Mouse (Mus musculus) erythroblast, embryonic 14.5 days (primary cell): ENCODE results near the gene Smad5. TPM values are rescaled to one million over a fixed set of nuclear protein-coding genes. Genes with fewer than 3 reads are reported as not detected.

Experiments used
- H3K27me3 ChIP-seq: 2 replicates; pipeline ENCODE4 v1.6.1; 2012; ENCODE audit warnings: inconsistent platforms; ENCODE audit not compliant: control insufficient read depth
- H3K36me3 ChIP-seq: 2 replicates; pipeline ENCODE4 v1.6.1; 2012; ENCODE audit warnings: mild to moderate bottlenecking, inconsistent platforms; ENCODE audit not compliant: control insufficient read depth
- H3K4me1 ChIP-seq: 2 replicates; pipeline ENCODE4 v1.6.1; 2012; ENCODE audit warnings: inconsistent platforms; ENCODE audit not compliant: control insufficient read depth
- H3K4me3 ChIP-seq: replicated peaks from 2 replicates; pipeline ENCODE3; 2012; ENCODE audit warnings: moderate library complexity, mild to moderate bottlenecking, inconsistent platforms
- H3K9me3 ChIP-seq: 2 replicates; pipeline ENCODE4 v1.6.1; 2012; ENCODE audit warnings: low read length, inconsistent platforms, mixed read lengths; ENCODE audit not compliant: control insufficient read depth
- GATA1 ChIP-seq: IDR thresholded peaks from 2 replicates; pipeline ENCODE4 v1.6.1; 2012; ENCODE audit warnings: low read length, inconsistent platforms, mixed read lengths
- TAL1 ChIP-seq: IDR thresholded peaks from 3 replicates; pipeline ENCODE4 v1.6.1; 2012; ENCODE audit warnings: low read length, inconsistent platforms, mixed read lengths
- polyA plus RNA-seq: library from polyadenylated mRNA; stranded (reverse); fragments of >175 nt; gene quantifications from 2 replicates; pipeline ENCODE4 v1.2.3, GENCODE M21; 2012

Gene Smad5
- polyA plus RNA-seq, 1 experiment, result 0.01 TPM

DNA sequence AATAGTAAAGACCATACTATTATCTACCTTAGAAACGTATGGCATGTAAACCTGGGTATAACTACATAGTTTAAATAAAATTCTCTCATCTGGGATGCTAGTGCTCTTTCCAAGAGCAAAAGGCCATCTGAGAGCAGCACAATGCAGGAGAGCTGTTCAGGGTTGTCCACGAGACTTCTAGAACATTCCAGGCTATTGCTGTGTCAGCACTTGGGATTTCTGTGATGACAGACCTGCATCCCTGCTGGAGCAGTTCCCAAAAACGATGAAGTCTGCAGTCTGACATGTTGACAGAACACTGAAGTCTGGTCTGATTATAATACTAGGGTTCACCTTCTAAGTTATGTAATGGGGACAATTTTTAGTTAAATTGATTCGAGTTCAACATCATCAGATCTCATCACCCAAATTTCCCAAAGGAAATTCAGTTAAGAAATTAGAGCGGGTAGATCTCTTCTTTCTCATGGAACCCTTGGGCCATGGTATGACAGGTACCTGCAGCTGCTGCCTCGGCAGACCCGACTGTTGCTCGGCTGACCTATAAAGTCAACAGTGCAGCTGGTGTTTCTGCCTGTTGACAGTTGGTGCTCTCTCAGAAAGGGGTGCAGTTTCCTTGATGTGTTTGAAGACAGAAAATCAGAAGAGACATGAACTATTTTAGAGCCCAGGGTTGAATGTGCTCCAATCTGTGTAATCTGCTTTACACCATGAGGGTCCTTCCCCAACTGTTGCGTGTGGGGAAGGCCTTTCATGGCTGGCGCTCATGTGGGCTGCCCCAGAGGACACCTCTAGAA is 44.1 kb downstream of the Smad5 start:
- Histone ChIP-seq H3K9me3 (no peaks in the 10 kb centered on the region), H3K4me1 (no peaks in the 10 kb centered on the region), H3K36me3 (peaks cover under 1% of the 10 kb centered on the region), H3K27me3 (peaks cover 13% of the 10 kb centered on the region), H3K4me3 (no peak overlapping the region)
- TF ChIP-seq GATA1 (no peak), TAL1 (no peak)

DNA sequence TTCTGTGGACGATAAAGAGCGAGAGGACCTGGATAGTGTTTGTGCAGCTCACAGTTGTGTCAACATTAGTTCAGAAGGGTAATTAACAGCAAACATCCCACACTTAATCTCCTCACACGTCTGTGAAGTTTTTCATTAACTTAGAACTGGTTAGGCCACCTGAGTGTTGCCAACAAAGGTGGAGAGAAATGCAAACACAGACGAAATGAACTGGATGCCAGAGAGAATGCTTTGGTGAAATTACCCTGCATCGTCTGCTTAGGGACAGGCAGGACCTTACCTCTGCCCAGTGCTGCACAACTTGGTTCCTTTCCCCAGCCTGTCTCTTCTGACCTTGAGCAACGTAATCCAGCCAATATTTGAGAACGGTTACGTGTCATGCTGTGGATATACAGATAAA is 44.7 kb downstream of the Smad5 start:
- H3K4me3 ChIP-seq, result no peak overlapping the region
- H3K9me3 ChIP-seq, result no peaks in the 10 kb centered on the region
- no peaks in the 10 kb centered on the region for H3K36me3 ChIP-seq
- H3K27me3 ChIP-seq, result peaks cover 19% of the 10 kb centered on the region
- no peaks in the 10 kb centered on the region for H3K4me1 ChIP-seq
- TF ChIP-seq GATA1, result no peak
- TF ChIP-seq TAL1, result no peak

DNA sequence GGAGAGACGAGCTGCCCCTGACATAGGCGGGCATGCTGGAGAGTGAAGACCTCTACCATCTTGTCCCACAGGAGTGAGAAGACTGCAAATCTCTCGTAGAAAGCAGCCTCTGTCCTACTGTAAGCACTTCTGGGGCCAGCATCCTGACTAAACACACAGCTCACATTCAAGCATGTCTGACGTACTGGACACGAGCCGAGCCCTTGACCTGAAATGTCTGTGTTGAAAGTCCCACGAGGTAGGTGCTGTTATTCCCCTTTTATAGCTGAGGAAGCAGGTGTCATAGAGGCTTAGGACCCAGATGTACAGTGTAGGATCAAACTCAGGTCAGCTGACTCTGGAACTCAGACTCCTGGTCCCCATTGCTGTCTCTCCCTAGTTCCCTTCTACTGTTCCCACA is 46.6 kb downstream of the Smad5 start:
- no peaks in the 10 kb centered on the region for H3K36me3 ChIP-seq
- peaks cover 36% of the 10 kb centered on the region for H3K27me3 ChIP-seq
- H3K4me3 ChIP-seq, result no peak overlapping the region
- H3K9me3 ChIP-seq, result no peaks in the 10 kb centered on the region; the same call in 1 of the 2 replicates
- no peaks in the 10 kb centered on the region; the same call in 1 of the 2 replicates for H3K4me1 ChIP-seq
- TF ChIP-seq GATA1 (no peak), TAL1 (no peak)

DNA sequence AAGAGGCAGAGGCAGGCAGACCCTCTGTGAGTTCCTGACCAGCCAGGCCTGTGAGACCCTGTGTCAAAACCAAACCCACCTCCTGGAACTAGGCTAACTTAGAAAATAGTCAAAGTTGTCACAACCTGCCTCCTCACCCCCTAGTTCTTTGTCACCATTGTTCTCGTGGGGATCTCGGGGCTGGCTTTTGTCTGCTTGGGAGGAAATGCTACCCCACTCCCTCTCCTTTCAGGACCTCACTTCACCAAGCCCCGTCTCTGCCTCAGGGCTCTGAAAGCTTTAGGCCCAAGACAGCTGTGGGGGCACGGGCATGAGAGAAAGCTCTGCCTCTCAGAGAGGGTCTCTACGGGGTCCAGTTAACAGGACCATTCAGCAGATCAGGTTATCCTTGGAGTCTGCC is 49.0 kb downstream of the Smad5 start:
- Histone ChIP-seq H3K4me3 (no peak overlapping the region), H3K9me3 (no peaks in the 10 kb centered on the region; the same call in 1 of the 2 replicates), H3K4me1 (no peaks in the 10 kb centered on the region; the same call in 1 of the 2 replicates), H3K27me3 (peaks cover 47% of the 10 kb centered on the region), H3K36me3 (no peaks in the 10 kb centered on the region)
- TF ChIP-seq GATA1, result no peak
- no peak for TF ChIP-seq TAL1

DNA sequence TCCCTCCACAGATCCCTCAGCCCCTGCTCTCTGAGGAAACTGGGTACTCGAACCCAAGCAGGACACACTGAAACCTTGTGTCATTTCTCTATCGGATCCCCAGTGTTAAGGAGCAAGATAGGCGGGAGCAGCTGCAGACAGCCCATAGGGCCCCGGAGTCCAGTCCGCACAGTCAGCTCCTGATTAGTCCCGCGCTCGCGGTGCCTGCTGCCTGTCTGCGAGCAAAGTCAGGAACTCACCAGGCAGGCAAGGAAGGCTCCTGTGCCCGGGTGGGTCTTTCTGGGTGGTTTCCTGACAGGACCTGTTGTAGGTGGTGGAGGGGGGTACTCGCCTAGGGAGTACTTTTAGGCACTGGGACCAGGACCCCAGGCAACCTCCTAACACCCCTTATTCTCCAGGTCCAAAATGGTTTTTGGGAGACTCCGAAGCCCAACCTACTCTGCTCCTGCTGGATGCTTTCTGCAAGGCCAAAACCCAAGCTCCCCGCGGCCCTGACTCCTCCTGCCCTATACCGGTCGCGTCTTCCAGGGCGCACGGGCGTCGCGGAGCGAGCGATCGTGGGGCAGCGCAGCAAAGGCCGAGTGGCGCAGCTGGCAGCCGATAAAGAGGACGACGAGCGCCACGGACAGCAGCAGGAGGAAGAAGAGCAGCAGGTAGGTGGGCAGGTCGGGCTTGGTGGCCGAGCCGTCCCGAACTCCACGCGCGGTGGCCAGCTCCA is 49.8 kb downstream of the Smad5 start:
- no peak overlapping the region for H3K4me3 ChIP-seq
- no peaks in the 10 kb centered on the region; the same call in 1 of the 2 replicates for H3K4me1 ChIP-seq
- no peaks in the 10 kb centered on the region for H3K36me3 ChIP-seq
- H3K9me3 ChIP-seq, result no peaks in the 10 kb centered on the region; the same call in 1 of the 2 replicates
- H3K27me3 ChIP-seq, result peaks cover 47% of the 10 kb centered on the region
- TF ChIP-seq GATA1 (no peak), TAL1 (no peak)

DNA sequence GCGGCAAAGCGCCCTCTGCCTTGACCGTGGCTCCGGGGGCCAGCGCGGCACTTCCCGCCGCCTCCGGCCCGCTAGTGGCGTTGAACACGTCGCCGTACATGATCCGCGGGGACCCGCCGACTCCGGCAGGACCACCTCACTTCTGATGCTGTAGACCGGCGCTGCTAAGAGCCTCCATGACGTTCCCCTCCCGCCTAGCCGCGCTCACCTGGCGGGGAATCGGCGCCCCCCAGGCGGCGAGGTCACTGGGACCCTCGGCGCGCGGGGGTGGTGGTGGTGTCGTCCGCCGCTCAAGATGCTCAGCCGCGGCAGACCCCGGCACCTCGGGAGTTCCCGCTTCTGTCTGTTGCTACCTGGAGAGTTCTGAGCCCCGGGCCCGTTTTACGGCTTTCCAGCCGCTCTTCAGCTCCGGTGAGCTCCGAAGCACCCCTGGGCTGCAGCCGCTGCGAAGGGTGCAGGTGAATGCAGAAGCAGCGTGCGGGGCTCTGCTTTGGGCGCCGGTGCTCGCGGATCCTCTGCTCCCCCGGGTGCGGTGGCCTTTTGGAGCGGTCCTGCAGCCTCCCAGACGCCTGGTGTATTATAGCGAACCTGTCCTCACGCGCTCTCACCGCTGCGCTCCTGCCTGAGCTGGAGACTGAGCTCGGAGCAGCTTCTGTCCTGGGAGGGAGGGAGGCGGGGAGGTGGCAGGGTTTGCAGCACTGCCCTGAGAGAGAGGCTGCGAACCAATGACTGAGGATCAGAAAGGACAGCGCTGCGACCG is 50.6 kb downstream of the Smad5 start, which contains the start of gene Gm45623:
TSS of gene Gm45623 (minus strand) at position 636 of the 760 bp plus-strand sequence.
- Histone ChIP-seq H3K9me3 (no peaks in the 10 kb centered on the region; the same call in 1 of the 2 replicates), H3K36me3 (no peaks in the 10 kb centered on the region), H3K27me3 (peaks cover 47% of the 10 kb centered on the region), H3K4me3 (no peak within 1 kb of the TSS), H3K4me1 (no peaks in the 10 kb centered on the region; the same call in 1 of the 2 replicates)
- TF ChIP-seq TAL1 (no peak), GATA1 (no peak)

DNA sequence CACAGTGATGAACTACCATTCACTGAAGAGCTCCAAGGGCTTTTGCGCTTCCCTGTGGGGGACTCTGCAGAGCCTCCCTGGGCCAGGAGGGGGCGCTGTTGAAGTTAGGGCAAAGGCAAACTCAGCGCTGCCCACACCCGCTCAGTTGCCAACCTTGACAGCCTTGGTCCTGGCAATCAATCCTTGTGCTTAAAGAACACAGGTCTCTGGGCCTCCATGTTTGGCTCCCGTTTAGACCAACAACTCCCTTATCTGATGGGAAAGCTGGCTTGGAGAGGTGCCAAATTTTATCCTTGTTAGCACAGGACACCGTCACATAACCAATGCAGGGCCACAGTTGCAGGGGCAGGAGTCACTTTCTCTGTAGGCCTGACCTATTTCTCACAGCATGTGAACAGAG is 53.1 kb downstream of the Smad5 start:
- H3K27me3 ChIP-seq, result peaks cover 44% of the 10 kb centered on the region
- H3K4me3 ChIP-seq, result no peak overlapping the region
- TF ChIP-seq GATA1 (peak; percentile 24; the same call in 1 of the 2 replicates), TAL1 (no peak)

DNA sequence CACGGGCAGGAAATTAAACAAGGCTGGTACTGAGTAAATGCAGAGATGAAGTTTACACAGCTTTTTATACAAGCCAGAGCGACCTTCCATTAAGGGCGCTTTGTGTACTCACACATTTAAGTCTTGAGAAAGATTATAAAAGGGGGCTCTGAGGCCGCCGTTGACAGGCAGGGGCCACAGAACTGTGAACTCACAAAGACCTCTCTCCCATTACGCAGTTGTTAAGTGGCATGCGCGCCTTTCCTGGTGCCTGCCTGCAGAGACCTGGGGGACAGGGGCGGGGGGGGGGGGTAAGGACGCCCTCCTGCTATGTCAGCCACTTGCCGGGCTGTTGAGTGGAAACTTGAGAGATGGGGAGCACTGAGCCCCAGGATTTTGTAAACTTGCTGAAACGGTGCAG is 54.4 kb downstream of the Smad5 start:
- peaks cover 35% of the 10 kb centered on the region for H3K27me3 ChIP-seq
- H3K36me3 ChIP-seq, result no peaks in the 10 kb centered on the region
- no peak overlapping the region for H3K4me3 ChIP-seq
- no peaks in the 10 kb centered on the region; the same call in 1 of the 2 replicates for H3K4me1 ChIP-seq
- H3K9me3 ChIP-seq, result no peaks in the 10 kb centered on the region; the same call in 1 of the 2 replicates
- TF ChIP-seq GATA1 (no peak), TAL1 (no peak)

More for the DNA sequence above, 53.1 kb downstream of the Smad5 start:
- H3K9me3 ChIP-seq, result no peaks in the 10 kb centered on the region; the same call in 1 of the 2 replicates
- no peaks in the 10 kb centered on the region; the same call in 1 of the 2 replicates for H3K4me1 ChIP-seq
- H3K36me3 ChIP-seq, result no peaks in the 10 kb centered on the region

DNA sequence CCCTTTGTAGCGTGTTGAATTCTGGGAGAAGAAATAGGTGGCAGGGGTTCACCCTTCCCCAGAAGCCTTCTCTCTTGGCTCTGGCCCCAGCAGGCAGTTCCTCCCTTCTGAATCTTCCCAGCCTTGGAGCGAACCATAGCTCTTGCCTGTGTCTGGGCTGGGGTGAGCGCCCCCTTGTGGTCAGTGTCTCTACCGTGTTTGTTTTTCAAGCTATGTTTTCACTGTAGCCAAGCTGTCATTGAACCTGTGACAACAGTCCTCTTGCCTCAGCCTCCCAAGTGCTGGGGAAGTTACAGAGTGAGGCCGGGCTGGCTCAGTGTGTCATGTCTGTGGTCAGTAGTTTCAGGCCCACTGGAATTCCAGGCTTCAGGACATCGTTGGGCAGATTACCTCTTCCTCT is 55.7 kb downstream of the Smad5 start:
- no peaks in the 10 kb centered on the region for H3K9me3 ChIP-seq
- H3K27me3 ChIP-seq, result peaks cover 24% of the 10 kb centered on the region
- no peak for TF ChIP-seq TAL1
- no peak for TF ChIP-seq GATA1
- H3K4me1 ChIP-seq, result no peaks in the 10 kb centered on the region
- no peak overlapping the region for H3K4me3 ChIP-seq
- H3K36me3 ChIP-seq, result no peaks in the 10 kb centered on the region
